Mouse (Mus musculus) c-Kit-positive CD71-negative TER-119-negative erythroid progenitor cells, embryonic 14.5 days (primary cell): Measurements from ENCODE around the gene Cyb561.
A peak's percentile ranks its signal among the peaks of the same experiment; 100 is the strongest.

ENCODE experiments used
- DNase-seq: peaks from one replicate; pipeline ENCODE4 v3.0.0-alpha.2; 2013; ENCODE audit warnings: low read depth

Cyb561 gene

DNA sequence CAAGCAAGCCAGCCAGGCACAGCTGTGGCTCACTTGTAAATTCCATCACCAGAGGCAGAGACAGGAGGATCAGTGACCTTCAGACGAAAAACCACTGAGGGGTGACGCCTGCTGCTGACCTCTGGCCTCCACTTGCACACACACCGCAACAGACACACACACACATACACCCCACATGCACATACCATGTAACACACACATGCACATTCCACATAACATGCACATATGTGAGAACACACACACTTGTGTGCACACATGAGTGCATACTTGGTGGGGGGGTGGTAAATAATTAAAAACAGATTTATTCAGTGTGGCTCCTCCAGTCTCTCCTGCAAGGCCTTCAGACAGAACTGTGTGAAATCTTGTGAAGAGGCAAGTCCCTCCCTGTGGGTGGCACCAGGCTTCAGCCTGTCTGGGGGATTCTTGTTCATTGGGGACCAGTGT lies 1.5 kb downstream of the Cyb561 start:
- no peak for DNase-seq

DNA sequence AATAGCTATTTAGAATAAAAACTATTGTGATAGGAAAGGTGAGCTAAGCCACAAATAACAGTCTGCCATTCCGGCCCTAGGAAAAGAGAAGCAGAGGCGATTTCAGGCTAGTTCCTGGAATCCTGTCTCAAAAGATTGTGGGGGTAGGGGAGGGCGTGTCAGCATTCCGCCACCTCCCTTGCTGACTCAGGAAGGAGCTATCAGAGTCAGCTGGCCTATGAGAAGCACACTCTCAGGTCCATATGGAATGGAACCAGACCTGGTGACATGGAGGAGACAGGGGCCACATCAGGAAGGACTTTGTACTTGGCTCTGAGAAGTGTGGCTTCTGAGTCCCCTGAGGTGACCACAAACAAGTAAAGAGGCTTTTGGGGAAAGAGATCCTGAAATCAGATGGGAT lies 2.6 kb downstream of the Cyb561 start:
- DNase-seq, result no peak

DNA sequence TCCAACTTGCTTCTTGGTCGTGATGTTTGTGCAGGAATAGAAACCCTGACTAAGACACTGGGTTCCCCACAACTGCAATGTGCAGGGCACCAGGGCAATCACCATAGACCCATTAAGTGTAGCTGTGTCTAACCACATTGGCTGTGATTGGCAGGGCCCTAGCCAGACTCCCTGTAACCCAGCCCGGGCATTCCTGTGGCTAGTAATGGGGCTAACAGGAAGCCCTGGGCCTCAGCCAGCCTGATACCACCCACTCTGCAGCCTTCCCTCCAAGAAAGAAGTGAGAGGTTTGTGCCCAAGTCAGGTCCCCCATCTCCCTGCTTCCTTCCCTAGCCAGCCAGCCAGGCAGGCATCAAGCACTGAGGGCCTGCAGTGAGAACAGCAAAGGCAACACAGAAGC lies 4.9 kb downstream of the Cyb561 start:
- DNase-seq, result no peak

DNA sequence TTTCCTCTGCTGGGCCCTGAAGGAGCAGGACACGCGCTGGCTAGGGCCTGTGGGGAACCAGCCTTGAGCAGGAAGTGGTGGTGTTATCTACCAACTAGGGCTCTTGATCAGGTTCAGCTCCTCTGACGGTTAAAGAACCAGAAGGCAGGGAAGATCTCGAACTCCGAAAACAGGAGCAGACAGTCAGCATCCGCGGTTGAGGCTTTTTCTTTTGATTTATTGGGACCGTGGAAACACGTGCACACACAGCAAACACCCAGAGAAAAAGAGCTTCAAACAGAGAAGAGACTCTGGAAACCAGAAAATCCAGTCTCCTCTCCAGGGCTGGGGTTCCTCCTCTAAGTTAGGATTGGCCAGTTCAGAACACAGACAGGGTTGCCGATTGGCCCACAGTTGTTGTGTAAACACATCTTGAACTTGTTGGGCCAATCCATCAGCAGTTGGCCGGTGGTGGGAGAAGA lies 6.4 kb downstream of the Cyb561 start:
- DNase-seq, result no peak

DNA sequence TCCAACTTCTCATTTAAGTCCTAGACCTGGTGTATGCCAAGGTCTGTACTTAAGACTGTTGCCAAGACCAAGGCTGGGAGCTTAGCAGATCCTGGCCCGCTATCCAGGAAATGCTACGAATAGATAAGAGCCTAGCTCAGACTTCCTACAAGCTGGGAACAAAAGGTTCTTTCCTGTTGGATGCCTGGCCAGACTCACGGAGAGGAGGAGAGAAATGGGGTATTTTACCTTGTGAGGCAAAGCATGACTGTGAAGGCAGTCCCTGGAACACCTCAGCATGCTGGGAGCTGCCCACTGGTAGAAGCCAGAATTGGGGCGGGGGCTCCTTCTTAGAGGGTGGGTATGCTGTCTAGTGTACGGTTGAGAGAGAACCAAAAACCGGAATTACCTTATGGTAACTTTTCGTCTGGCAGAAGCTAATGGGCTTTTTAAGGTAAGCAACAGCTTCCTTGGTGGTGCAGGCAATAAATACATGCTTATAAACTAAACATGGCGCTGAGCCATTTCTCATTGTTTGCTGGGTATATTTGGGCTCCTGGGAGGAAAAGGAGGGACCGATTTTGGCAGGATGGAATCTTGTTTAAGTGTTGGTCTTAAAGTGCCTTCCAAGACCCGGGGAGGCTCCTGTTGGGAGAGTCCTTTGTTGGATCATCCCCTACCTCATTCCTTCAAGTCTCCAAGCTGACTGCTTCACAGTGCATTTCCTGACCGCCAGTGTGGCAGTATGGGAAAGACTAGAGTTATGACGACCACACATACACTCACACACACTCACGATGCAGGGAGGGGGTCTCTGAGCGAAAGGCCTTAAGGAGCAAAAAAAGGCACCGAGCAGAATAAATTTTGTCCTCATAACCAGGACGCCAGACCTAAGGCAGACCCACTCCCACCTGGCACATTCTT lies 8.1 kb downstream of the Cyb561 start:
- no peak for DNase-seq

DNA sequence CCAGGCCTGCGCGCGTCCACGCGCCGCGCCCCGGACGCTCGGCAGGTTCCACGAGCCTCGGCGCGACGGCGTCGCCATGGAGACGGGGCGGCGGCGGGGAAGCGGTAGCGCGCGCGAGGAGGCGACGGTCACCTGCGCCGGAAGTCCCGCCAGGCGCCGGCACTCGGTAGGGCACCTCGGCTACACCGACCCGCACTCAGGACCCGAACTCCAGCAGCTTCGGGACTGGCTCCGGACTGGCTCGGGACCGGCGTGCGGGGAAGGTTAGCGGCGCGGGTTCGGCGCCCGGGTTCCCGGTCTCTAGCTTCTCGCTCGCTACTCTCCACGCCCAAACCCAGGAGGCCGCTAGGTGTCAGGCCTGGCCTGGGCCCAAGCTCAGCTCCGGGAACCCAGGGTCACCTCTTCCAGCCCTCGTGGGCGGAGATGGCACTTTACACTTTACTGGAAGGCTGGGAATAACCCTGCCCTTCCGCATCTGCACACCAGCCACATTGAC lies 9.0 kb downstream of the Cyb561 start:
- DNase-seq, result no peak

DNA sequence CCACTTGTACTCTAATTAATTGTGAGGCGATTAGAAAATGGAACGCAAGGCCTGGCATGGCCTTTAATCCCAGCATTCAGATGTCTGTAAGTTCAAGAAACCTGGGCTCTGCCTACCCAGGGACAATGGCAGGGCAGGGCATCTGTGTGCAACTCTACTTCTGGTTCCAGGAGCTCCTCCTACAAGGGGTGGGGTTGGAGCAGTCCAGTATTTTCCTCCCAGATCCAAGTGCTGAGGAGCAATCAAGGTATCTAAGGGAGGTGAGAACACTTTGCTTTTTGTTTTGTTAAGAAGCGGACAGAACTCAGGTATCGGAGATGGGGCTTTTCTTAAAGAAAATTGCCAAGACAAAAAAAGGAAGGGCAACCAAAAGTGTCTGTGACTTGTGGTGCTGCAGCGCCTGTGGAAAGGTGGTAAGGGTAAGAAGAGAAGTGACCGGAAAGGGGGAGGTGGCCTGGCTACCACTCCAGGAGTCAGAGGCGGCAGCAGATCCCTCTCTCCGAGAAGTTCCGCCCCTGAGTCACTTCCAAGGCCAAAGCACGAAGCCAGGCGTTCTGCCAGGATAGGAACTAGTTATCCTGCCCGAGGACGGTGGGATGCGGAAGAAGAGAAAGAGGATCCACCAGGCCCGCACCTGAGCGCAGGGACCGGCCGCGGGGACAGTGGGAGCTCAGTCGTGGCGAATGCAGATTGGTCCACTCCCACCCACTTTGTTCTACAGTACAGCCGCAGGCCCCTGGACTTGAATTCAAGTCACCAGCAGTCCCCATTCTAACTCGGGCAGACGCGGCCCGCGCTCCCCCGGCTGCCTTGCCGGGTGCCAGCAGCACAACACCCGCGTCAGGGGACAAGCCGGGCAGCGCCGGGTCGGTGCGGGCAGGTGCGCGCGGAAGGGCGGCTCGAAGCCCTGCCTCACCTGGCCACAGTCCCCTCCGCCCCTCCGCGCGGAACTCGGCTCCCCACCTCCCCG lies 9.7 kb downstream of the Cyb561 start:
- no peak for DNase-seq

DNA sequence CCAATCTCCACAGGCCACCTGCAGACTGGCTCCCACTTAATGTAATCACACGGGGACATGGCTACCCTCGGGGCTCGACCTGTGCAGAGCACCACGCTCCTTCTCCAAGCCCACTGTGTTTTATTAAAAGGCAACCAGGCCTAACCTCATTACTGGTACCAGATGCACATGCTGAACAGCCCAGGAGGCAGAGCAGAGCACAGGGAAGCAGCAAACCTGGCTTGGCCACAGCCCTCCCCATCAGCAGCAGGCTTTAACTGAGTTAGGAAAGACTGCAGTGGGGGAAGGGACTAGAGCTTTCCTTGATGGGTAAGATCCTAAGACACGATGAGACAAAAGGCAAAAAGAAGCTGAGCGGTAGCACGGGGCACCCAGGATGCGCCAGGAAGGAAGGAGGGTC lies 11.2 kb downstream of the Cyb561 start:
- DNase-seq, result no peak

DNA sequence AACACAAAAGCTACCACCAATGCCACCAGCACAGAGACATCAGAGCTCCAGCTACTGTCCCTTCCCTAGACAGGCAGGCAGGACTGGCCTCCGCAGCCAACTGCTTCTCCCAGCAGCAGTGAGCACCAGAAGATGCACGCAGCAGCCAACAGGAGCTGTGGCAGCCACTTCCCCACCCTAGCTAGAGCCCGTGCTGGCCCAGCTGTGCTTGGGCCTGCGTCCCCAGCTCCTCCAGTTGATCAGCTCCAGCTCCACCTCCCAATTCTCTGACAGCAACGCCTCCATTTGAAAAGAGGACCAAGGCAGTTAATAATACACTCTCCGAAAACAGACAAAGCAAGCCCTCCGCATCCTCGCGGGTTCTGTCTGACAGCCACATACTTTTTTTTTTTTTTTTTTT lies 14.4 kb downstream of the Cyb561 start:
- no peak for DNase-seq

DNA sequence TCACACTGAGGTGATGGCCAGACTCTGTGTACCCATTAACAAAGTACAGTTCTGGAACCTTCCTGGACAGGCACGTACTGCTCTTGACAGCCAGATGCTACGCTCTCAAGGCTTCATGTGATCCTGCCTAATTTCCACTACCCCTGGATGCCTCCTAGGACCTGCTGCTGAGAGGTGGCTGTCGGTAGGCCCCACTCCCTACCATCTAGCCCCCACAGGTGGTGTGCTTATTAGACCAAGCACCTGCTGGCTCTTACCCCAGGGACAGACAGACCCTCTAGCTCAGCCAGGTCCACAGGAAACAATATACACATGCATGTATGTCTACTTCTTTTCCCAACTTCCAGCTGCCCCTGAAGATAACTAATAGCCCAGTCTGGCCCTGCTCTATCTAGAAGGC lies 16.2 kb downstream of the Cyb561 start:
- DNase-seq, result no peak

DNA sequence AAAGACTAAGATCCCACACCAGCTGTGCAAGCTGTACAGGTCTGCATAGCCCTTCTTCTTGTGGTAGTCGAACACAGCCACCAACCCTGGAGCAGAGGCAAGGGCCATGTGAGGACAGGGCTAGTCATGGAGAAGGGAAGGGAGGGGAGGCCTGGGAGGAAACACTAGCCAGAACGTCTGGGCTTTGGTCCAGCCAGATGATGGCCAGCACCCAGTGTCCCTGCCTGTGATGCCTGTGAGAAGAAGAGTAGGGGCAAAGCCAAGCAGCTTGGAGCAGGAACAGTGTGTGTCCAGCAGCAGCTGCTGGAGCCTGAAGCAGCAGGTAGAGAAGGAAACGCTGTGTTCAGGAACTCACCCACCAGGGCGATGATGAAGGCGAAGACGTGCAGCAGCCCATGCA lies 16.9 kb downstream of the Cyb561 start:
- DNase-seq, result no peak

DNA sequence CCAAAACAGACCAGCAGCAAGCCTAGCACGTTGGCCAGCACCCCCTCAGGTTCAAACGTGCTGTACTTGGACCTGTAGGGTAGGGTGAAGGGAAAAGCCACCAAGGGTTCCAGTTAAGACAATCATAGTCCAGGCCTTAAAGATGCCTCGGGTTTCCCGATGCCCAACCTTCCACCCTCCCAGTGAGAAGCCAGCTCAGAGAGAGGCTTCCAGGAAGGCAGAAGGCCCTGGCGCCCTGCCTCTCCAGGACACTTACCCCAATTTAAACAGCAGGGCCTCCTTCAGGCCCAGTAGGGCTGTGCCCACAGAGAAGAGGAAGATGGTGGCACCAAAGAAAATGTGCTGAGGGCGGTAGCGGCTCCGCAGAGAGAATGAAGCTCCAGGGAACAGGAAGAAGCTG lies 17.6 kb downstream of the Cyb561 start:
- DNase-seq, result no peak

DNA sequence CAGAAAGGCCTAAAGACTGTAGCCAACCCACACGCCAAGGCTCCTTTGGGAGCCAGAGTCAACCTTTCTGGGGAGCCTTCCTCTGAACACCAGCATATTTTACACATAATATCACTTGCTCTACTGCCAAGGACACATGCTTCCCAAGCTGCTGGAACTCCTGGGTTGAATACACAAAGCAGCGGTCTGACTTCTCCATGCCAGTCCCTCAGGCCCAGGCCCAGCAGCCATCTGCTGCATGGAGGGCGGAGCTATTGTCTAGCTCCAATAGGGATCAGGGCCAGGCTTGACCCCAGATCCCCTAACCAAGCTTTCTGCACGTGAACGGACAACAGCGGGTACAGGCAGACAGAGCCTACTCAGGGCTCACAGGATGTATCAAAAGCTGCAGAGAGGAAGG lies 18.3 kb downstream of the Cyb561 start:
- no peak for DNase-seq

DNA sequence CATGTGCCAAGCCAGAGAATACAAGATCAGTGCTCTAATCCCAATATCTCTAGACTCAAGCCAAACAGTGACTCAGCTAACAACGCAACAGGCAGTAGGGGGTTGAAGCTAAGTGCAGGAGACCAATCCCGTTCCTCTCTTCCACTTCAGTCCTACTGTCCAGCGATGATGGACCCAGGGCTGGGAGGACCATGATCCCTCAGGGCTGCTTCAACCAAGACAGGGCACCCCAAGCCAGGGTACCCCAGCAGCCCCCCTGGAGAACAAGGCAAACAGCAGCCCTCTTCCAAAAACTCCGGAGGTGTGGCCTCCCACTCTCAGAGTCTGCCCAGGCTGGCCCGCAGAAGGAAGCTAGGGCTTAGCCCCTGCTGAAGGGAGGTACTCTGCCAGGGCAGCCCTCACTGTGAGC lies 18.8 kb downstream of the Cyb561 start:
- DNase-seq, result no peak

DNA sequence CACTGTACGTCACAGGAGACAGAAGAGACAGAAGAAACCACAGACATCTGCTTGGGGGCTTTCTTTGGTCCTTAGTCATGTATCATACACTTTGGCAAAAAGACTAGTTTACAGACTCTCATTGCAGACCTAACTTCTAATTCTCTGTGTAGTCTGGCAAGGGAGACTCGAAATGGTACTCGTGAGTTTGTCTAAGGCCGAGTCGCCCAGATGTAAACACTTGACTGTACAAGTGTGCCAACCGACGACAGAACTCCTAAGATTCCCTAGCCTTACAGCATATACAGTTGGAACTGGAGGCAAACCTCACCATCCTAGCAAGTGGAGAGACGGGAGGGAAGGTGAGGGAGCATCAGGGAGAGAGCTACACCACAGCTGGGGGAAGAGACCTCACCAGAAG lies 19.4 kb downstream of the Cyb561 start:
- DNase-seq, result no peak

DNA sequence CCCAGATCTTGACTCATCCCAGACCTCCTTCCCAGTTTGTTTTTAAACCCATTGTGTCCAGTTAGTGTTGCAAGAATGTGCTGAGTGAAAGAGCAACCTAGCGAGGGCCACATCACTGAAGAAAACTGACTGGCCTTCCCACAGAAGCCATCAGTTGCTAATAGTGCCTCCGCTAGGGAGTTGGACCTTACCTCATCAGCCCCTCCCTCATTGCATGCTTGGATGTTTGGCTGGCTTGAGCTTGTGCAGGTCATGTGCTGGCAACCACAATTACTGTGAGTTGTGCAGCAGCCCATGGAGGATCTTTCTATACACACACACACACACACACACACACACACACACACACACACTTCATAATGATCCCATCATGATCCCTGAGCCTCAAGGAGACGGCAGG lies 21.8 kb downstream of the Cyb561 start:
- no peak for DNase-seq

DNA sequence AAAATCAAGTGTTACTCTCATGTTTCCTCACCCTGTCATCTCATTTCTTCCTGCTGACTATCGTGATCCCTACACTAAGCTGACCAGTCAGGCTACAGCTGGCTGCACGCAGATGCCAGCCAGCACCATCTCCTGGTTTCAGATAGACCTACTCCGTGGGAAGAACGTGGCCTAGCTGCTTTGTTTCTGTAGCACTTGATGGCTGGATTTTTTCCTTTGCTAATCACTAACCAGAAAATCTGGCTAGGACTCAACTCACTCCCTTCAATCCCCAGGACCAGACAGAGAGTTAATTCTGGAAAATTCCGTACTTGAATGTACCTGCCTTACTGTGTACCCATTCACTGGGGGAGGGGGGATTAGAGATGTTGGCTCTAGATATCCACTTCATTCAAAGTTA lies 25.0 kb downstream of the Cyb561 start:
- no peak for DNase-seq

DNA sequence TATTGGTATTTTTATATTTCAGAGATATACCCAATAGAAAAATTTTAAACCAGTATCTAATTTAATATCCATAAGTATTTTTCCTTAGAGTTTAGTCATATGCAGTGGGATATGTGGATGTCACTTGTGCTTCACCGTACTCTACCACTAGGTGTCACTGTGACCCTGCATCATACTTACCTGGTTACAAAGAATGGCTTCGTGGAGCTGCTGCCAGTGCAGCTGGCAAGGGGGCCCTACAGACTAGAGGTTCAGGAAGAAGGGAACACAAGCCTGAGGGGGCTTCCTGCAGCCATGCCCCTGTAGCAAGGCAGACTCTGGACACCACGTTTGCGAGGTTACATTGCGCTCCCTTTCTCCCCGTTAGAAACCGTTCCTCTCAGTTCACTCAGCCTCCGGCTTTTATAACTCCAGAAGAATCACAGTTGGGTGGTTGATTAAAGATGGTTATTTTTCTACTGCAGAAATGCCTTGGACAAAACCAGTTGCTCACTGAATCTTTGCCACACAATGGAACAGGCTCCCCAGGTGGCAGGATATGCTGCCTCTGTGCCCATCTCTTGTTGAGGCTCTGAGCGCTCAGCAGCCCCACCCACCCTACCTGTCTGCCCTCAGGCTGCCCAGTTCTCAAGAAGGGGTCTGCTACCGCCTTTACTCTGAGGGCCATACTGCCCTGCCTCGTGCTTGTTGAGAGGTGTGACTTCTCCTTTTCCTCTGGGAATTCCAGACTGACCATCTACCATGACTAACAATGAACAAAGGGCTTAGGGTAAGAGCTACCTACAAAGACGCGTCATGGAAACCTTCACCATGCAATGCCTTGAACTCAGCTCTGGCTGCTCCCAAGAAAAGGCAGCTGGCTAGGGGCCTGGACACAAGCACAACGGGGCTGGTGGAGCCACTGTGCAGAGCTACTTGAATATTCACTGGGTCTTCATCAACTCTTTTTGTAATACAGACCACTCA lies 25.8 kb downstream of the Cyb561 start:
- DNase-seq, result peak; percentile 68

DNA sequence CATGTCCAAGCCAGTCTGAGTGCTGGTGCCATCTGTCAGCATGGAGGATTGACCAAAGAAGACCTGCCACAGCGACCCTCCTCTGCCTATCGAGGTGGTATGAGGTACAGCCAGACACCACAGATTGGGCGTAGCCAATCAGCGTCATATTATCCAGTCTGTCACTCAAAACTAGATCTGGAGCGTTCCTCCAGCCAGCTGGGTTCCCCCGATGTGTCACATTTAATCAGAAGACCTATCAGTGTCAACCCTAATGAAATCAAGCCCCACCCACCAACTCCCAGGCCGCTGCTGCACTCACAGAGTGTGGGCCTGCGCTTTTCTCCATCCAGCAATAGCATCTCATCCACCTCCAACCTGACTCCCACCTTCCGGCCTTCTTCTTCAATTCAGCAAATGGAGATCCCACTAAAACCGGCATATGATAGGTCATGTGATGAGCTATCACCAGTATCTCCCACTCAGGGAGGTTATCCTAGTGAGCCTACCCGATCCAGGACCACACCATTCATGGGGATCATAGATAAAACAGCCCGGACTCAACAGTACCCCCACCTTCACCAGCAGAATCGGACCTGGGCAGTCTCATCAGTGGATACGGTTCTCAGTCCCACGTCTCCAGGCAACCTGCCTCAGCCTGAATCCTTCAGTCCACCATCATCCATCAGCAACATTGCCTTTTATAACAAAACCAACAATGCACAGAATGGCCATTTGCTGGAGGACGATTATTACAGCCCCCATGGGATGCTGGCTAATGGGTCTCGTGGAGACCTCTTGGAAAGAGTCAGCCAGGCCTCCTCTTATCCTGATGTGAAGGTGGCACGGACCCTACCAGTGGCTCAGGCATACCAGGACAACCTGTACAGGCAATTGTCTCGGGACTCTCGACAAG lies 30.1 kb downstream of the Cyb561 start:
- DNase-seq, result no peak

DNA sequence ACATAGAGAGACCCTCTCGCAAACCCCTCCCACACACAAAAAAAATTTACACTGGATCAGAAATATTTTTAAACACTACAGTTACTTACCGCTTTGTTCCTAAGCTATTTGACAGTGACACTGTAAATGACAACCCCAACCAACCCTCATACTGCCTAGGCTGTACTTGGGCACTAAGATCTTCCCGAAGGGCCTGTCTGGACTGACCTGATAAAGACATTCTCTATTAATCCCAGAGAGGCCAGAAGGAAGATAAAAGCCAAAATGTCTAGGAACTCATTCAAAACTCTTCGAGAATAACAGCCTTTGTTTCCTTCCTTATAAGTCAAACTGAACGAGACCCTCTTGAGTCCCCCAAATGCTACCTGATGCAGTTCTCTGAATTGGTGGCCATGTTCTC lies 31.9 kb downstream of the Cyb561 start:
- no peak for DNase-seq
